Mouse (Mus musculus): ENCODE data around the gene Thsd7b.
"Not testable (repeated sequence)": the region's sequence is repeated elsewhere in the genome, so short reads cannot be mapped to it uniquely, and the experiment has no call there.

Thsd7b gene

GRCm38 (mm10) chr1:129867714-129868113, 594.6 kb downstream of the Thsd7b start:
- DNase-seq, result no peak

- DNase-seq, result no peak
Measured at GRCm38 (mm10) chr1:129874355-129874754, 601.3 kb downstream of the Thsd7b start.

GRCm38 (mm10) chr1:129887861-129888260, 614.8 kb downstream of the Thsd7b start:
- no peak for DNase-seq

GRCm38 (mm10) chr1:129898121-129898520, 625.0 kb downstream of the Thsd7b start:
- DNase-seq, result no peak

GRCm38 (mm10) chr1:129915484-129915883, 642.4 kb downstream of the Thsd7b start:
- no peak for DNase-seq

- DNase-seq, result no peak
Measured at GRCm38 (mm10) chr1:129917568-129917967, 644.5 kb downstream of the Thsd7b start.

GRCm38 (mm10) chr1:129919385-129919784, 646.3 kb downstream of the Thsd7b start:
- DNase-seq, result peak; percentile 3

GRCm38 (mm10) chr1:129931003-129931402, 657.9 kb downstream of the Thsd7b start:
- DNase-seq, result no peak

- DNase-seq, result no peak
Measured at GRCm38 (mm10) chr1:129943116-129943515, 670.0 kb downstream of the Thsd7b start.

GRCm38 (mm10) chr1:129947026-129947425, 673.9 kb downstream of the Thsd7b start:
- DNase-seq, result no peak

- no peak for DNase-seq
Measured at GRCm38 (mm10) chr1:129955478-129955877, 682.4 kb downstream of the Thsd7b start.

GRCm38 (mm10) chr1:129956625-129957024, 683.5 kb downstream of the Thsd7b start:
- DNase-seq, result no peak

- not testable (repeated sequence) for DNase-seq
Measured at GRCm38 (mm10) chr1:129959352-129959751, 686.2 kb downstream of the Thsd7b start.

- DNase-seq, result no peak
Measured at GRCm38 (mm10) chr1:129963166-129963565, 690.1 kb downstream of the Thsd7b start.

- DNase-seq, result not testable (repeated sequence)
Measured at GRCm38 (mm10) chr1:129989247-129989646, 716.1 kb downstream of the Thsd7b start.

GRCm38 (mm10) chr1:129990821-129991220, 717.7 kb downstream of the Thsd7b start:
- DNase-seq, result no peak

- DNase-seq, result no peak
Measured at GRCm38 (mm10) chr1:130055012-130055411, 781.9 kb downstream of the Thsd7b start.

- DNase-seq, result no peak
Measured at GRCm38 (mm10) chr1:130062105-130062504, 789.0 kb downstream of the Thsd7b start.

GRCm38 (mm10) chr1:130066193-130066959, 793.3 kb downstream of the Thsd7b start:
- DNase-seq, result no peak

- DNase-seq, result no peak
Measured at GRCm38 (mm10) chr1:130083788-130084187, 810.7 kb downstream of the Thsd7b start.

GRCm38 (mm10) chr1:130085207-130085606, 812.1 kb downstream of the Thsd7b start:
- DNase-seq, result no peak

GRCm38 (mm10) chr1:130085910-130086309, 812.8 kb downstream of the Thsd7b start:
- no peak for DNase-seq

GRCm38 (mm10) chr1:130099227-130099626, 826.1 kb downstream of the Thsd7b start:
- no peak for DNase-seq

- DNase-seq, result no peak
Measured at GRCm38 (mm10) chr1:130112580-130113314, 839.6 kb downstream of the Thsd7b start.
